Mouse (Mus musculus): ENCODE data around the gene Prkar2b.
"Not testable (repeated sequence)": the region's sequence is repeated elsewhere in the genome, so short reads cannot be mapped to it uniquely, and the experiment has no call there.

Prkar2b gene

GRCm38 (mm10) chr12:32059707-32060106, 1.4 kb downstream of the Prkar2b start:
- no peak for DNase-seq (ENCODE audit: low spot score)

DNA sequence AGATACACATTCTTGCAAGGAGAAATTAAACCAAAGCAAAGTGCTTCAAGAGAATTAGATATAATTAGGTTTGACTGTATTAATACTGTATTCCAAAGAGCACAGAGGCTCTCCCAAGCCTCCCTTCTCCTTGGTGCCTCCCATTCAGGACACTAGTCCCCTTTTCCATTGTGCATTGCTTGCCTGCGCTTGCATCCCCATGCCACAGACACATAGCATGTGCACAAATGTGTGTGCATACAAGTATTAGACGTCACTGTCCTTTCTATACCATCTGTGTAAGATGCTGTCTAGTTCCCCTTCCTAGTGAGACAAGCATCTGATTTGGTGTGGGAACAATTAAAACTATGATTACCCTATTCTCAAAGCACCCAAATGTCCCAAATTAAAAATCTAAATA, 2.0 kb downstream of the Prkar2b start:
- DNase-seq (ENCODE audit: low spot score), result no peak

DNA sequence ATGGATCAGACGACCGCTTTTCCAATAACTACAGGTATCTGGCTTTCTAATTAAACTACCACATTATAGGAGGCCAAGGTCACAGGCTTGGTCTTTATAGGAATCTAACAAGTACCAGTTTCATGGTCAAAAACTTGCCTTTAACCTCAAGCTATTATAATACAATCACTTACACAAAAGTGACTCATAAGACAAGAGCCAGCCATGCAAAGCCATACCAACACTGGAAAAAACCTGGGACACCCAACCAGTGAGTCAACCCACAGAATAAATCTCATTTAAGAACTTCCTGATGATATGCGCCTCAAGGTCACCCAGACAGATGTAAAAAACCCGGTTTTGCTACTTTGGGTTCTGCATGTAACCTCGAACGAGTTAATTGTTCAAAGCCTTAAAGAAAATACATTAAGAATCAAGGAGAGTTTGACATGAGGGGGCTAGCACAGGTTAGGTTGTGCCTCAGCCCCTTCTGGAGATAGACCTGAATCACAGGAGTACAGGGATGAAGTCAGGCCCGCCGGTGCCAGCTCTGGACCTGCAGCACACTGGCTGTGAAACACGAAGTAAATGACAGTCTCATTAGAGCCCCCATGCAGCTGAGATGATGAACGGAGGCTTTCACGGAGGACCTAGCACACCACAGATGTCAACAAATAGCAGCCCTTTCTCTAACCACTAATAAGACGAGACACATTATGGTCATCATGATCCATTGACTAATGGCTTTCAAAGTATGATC, 3.5 kb downstream of the Prkar2b start:
- DNase-seq (ENCODE audit: low spot score), result no peak

- no peak for DNase-seq (ENCODE audit: low spot score)
These were observed 5.3 kb downstream of the Prkar2b start for GRCm38 (mm10) chr12:32055797-32056196.

GRCm38 (mm10) chr12:32054476-32055166, 6.5 kb downstream of the Prkar2b start:
- DNase-seq (ENCODE audit: low spot score), result no peak

- no peak for DNase-seq (ENCODE audit: low spot score)
These were observed 7.3 kb downstream of the Prkar2b start for GRCm38 (mm10) chr12:32053637-32054366.

GRCm38 (mm10) chr12:32052882-32053281, 8.2 kb downstream of the Prkar2b start:
- DNase-seq (ENCODE audit: low spot score), result no peak

DNA sequence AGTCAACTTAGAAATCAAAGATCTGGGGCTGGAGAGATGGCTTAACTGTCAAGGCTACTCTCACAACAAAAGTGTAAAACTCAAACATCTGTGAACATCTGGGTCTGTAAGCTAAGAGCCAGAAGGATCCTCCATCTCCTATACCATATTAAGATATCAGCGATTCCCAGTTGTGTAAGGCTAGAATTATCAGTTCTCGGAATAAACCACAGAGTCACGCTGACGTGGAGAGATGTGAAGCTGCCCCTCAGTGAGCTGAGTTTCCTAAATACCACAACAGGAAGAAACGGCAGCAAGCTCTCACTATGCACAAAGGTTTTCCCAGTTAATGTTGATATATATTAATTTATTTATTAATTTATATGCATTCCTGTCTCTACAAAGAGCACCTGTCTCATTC, 10.9 kb downstream of the Prkar2b start:
- DNase-seq (ENCODE audit: low spot score), result no peak

GRCm38 (mm10) chr12:32045566-32046330, 15.3 kb downstream of the Prkar2b start:
- no peak for DNase-seq (ENCODE audit: low spot score)

GRCm38 (mm10) chr12:32044487-32045134, 16.5 kb downstream of the Prkar2b start:
- DNase-seq (ENCODE audit: low spot score), result no peak

DNA sequence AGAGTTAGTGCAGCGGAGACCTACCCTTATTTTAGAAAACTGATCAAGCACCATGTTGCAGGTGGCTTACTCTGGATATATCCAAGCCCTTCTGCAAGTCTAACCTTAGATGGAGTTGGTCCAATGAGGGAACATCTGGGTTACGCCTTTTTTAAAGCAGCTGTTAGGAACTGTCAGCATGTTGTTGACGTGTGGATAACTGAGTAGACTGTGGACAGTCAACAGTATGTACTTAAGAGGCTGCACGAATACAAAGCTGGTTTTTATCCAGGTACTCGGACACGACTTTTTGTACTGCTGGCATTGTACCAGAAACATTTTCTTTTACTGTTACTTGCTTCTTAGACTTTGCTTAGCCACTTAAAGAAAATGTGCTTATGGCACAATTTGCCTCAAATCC, 27.6 kb downstream of the Prkar2b start:
- DNase-seq (ENCODE audit: low spot score), result no peak

DNA sequence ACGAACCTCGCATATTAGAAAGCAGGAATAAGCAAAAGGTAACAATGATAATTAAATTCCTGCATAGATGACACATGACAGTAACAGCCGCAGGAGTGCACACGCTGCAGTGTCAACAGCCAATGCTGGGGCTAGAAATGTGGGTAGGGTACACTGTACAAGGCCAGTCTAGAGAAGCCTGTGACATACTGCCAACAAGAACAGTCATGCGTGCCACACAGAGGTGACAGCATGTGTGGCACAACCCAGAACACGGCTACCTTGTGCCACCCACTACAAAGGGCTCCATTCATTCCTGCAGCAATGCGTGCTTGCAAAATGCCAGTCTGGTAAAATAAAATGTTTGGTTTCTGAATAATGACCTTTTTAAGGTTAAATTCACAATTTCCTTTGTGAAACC, 28.2 kb downstream of the Prkar2b start:
- DNase-seq (ENCODE audit: low spot score), result no peak

DNA sequence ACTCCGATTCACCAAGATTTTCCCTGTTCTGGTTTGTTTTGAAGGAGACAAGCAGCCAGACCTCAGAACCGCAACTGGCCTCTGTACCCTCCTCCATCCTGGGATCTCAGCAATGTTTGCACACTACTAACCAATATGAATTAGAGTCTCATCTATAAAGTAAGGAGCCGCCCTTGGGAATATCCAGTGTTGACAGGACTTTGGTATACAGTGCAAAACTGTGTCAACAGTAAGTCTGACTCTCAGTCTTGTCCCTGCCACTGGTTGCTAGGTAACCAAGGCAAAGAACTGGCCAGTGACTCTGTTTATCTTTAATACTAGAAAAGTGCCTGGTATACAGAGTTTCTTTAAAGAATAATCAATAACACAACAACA, 42.7 kb downstream of the Prkar2b start:
- DNase-seq (ENCODE audit: low spot score), result no peak

DNA sequence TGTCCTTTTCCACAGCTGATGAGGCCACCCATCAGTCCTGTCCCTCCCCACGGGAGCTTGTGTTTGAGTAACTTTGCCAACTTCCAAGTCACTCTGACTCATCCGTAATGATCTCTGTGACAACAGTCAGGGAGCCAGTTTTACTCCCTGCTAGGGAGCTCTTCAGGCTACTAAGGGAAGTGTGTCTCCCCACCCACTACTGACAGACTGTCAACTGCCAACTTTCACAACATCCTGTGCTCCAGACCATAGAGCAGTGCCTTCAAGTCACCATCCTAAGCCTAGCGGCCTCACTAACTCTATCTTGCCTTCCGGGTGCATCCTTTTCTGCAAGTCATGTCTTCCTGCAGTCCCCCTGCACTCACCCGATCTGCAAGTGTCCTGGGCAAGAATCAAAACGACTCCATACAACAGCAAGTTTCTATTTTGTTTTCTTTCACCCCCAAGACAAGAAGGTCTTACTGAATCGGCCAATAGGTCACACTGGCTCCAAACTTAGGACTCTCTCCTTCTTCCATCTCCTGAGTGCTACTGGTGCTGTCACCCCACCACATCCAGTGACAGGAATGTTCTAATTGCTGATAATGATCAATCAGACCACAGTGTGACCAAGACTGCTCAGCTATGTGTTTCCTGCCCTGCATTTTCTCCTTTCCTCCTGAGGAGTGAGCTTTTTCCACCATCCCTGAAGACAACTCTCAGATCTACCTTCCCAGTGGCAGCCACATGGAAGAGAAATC, 43.3 kb downstream of the Prkar2b start:
- DNase-seq (ENCODE audit: low spot score), result no peak

DNA sequence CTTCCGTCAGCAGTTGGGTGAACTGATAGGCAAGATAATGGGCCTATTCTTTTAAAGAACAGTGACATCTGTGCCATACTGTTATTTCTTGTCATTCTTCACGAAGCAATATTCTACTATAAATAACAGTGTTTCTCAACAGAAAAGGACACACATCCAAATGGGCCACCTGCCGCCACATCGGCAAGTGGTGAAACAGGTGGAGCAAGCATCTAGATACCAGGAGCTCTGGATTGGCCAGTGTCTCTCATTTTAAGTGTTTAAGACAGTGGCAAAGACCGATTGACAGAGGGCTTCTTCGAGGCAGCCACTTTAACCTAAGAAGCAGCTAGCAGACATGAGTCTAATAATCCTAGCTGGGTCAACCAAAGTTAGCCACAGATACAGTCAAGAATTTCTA, 44.6 kb downstream of the Prkar2b start:
- no peak for DNase-seq (ENCODE audit: low spot score)

GRCm38 (mm10) chr12:32015268-32015769, 45.8 kb downstream of the Prkar2b start:
- no peak for DNase-seq (ENCODE audit: low spot score)

- no peak for DNase-seq (ENCODE audit: low spot score)
These were observed 46.3 kb downstream of the Prkar2b start for GRCm38 (mm10) chr12:32014811-32015210.

- no peak for DNase-seq (ENCODE audit: low spot score)
These were observed 48.9 kb downstream of the Prkar2b start for GRCm38 (mm10) chr12:32012169-32012568.

- no peak for DNase-seq (ENCODE audit: low spot score)
These were observed 50.0 kb downstream of the Prkar2b start for GRCm38 (mm10) chr12:32011128-32011527.

- not testable (repeated sequence) for DNase-seq (ENCODE audit: low spot score)
These were observed 51.1 kb downstream of the Prkar2b start for GRCm38 (mm10) chr12:32009985-32010369.

All from layer of hippocampus, adult 9-10 months (tissue).